Mouse (Mus musculus): ENCODE results near the gene Myo3b.
"Not testable (repeated sequence)": the region's sequence is repeated elsewhere in the genome, so short reads cannot be mapped to it uniquely, and the experiment has no call there.

Myo3b gene

DNA sequence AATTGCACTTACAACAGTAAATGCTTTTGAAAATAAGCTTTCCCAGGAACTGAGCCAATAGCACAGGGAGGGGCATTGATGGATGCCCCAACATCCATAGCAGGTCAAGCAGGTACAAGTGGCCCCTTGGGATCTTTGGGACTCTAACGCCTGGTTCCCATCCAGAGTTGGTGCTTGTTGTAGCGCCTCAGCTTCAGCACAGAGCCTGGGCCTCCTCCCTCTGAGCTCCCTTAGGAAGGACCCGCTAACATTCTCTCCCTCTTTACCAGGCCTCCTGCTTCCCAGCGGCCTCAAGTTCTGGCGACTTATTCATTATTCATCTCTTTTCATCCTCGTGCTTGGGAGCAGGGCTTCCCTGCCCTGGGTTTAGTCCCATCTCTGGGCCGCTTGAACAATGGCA lies at the start of gene Myo3b:
Gene Myo3b (plus strand): TSS at position 375 of the 400 bp plus-strand sequence.
- DNase-seq (ENCODE audit: low spot score in 2 of 2) = no peak

GRCm38 (mm10) chr2:69989224-69989623 lies 49.7 kb upstream of the Myo3b start:
- no peak for DNase-seq (ENCODE audit: low spot score in 2 of 2)

DNA sequence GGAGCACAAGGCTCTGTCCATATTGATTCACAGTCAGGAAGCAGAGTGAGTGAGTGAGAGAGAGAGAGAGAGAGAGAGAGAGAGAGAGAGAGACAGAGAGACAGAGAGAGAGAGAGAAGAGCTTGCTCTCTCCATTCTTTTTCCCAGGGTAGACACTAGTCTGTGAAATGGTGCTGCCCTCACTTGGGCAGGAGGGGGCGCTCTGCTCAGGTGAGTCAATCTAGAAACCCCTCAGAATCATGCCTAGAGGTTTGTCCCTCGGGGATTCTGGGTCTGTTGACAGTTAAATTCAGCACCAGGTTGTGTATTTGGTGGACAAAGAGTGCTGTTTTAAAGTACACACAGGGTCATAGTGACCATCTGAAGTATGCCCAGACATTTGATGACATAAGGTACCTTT lies 48.3 kb upstream of the Myo3b start:
- DNase-seq (ENCODE audit: low spot score in 2 of 2) = no peak

- DNase-seq (ENCODE audit: low spot score in 2 of 2) = not testable (repeated sequence)
These were observed 44.7 kb upstream of the Myo3b start for GRCm38 (mm10) chr2:69994082-69994736.

DNA sequence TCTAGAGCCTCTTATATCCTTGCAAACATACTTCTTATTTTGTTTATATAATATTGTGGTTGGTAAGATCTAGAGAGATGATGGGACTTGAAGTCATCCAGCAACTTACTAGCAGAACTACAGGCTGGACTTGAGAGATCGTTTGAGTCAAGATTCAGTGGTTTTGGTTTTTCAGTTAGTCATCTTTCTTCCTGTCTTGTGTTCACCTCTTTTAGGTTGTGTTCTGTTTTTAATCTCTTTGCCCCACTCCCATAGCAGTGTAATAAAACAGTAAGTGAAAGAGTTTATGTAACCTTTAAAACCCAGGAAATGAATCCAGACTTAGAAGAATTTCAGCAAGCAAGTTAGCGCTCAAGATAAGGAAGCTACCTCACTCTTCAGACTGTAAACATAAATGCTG lies 44.1 kb upstream of the Myo3b start:
- DNase-seq (ENCODE audit: low spot score in 2 of 2) = no peak

GRCm38 (mm10) chr2:69999097-69999770 lies 39.7 kb upstream of the Myo3b start:
- peak; percentile 48 to 74 for DNase-seq (ENCODE audit: low spot score in 2 of 2)

- DNase-seq (ENCODE audit: low spot score in 2 of 2) = no peak
These were observed 38.6 kb upstream of the Myo3b start for GRCm38 (mm10) chr2:70000316-70000715.

DNA sequence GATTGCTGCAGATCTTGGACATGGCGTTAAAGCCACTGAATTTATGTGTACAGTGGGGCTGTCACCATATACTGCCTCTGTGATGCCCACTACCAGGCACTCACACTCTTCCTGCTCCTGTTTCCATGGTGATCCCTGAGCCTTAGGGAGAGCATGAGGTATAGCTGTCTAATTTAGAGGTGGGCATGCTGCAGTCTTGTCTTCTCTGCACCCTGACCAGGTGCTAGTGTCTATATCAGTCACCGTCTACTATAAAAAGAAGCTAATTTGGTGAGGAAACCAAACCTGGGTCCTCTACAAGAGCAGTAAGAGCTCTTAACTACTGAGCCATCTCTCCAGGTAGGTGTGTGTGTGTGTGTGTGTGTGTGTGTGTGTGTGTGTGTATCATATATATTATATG lies 32.4 kb upstream of the Myo3b start:
- no peak for DNase-seq (ENCODE audit: low spot score in 2 of 2)

DNA sequence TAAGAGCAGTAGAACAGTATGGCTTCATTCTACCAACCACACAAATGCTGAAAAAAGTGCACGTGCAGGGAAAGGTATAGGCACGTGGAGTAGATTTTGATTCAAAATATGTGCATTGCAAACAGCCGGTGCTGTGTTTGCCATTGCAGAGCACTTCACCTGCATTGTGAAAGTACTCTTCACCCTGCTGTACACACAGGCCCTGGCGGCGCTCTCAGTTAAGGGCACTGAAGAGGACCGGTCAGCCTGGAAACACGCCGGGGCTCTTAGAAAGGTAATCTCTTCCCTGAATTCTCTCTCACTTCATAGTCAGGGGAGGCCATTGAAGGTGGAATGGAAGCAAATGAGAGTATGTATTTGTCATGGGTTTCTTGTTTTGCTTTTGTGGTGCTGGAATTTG lies 26.0 kb upstream of the Myo3b start:
- no peak for DNase-seq (ENCODE audit: low spot score in 2 of 2)

- no peak for DNase-seq (ENCODE audit: low spot score in 2 of 2)
These were observed 20.7 kb upstream of the Myo3b start for GRCm38 (mm10) chr2:70018236-70018635.

GRCm38 (mm10) chr2:70024454-70024853 lies 14.5 kb upstream of the Myo3b start:
- peak in 1 of 2 experiments; percentile 13 for DNase-seq (ENCODE audit: low spot score in 2 of 2)

- DNase-seq (ENCODE audit: low spot score in 2 of 2) = no peak
These were observed 13.2 kb upstream of the Myo3b start for GRCm38 (mm10) chr2:70025711-70026110.

DNA sequence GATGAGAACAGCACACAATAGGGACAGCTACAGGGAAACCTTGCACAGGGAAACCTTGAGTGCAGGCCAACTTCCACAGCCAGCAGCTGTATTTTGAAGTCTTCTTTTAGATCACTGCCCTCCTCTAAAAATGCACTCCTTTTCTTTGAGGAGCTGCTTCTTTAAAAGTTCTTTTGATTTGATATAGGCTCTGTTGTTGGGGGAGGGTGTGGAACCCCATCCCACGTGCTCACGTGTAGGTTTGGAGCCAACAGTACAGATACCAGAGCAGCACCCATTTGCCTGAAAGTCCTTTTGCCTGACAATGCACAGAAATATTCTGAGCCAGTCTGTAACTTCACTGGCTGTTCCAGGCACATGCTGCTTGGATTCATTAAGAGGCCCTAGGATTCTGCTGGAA lies 7.5 kb upstream of the Myo3b start:
- no peak for DNase-seq (ENCODE audit: low spot score in 2 of 2)

GRCm38 (mm10) chr2:70034895-70035294 lies 4.0 kb upstream of the Myo3b start:
- DNase-seq (ENCODE audit: low spot score in 2 of 2) = no peak

DNA sequence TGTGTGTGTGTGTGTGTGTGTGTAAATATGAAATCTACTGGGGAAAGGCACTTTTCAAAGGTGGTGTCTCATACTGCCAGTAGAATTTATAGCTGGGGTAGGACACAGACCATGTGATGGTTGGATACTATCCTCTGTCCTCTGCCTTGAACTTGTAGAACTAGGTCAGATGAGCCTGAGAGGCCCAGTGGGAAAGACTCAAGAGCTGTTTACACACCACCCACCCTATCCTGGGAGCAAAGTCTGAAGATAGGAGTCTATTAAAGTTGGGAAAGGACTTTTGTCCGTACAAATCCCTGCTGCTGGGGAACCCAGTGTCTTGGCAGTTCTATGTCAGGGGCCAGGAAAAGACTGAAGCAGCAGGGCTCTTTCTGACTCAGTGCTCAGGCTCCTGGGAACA lies 3.6 kb upstream of the Myo3b start:
- DNase-seq (ENCODE audit: low spot score in 2 of 2) = no peak

DNA sequence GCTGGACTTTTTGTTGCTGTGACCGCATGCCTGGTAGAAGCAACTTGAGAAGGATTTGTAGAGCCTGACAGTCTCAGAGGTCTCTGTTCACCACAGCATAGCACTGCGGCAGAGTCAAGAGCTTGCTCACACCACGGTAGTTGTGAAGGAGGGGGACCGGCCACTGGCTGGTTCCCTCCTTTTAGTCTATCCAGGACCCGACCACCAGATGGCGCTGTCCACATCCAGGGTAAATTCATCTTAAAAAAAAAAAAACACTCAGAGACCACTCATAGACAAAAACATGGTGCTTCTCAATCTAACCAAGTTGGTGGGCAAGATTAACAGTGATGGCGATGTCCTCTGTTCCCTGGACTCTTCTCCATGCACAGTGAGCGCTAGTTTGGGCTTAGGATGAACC lies 1.7 kb upstream of the Myo3b start:
- peak; percentile 20 to 44 for DNase-seq (ENCODE audit: low spot score in 2 of 2)

GRCm38 (mm10) chr2:70044466-70044865 lies 5.5 kb downstream of the Myo3b start:
- DNase-seq (ENCODE audit: low spot score in 2 of 2) = no peak

- DNase-seq (ENCODE audit: low spot score in 2 of 2) = no peak
These were observed 8.9 kb downstream of the Myo3b start for GRCm38 (mm10) chr2:70047868-70048267.

GRCm38 (mm10) chr2:70053803-70054202 lies 14.9 kb downstream of the Myo3b start:
- DNase-seq (ENCODE audit: low spot score in 2 of 2) = no peak

- no peak for DNase-seq (ENCODE audit: low spot score in 2 of 2)
These were observed 19.3 kb downstream of the Myo3b start for GRCm38 (mm10) chr2:70058201-70058600.

GRCm38 (mm10) chr2:70060359-70061345 lies 21.7 kb downstream of the Myo3b start:
- no peak for DNase-seq (ENCODE audit: low spot score in 2 of 2)

DNA sequence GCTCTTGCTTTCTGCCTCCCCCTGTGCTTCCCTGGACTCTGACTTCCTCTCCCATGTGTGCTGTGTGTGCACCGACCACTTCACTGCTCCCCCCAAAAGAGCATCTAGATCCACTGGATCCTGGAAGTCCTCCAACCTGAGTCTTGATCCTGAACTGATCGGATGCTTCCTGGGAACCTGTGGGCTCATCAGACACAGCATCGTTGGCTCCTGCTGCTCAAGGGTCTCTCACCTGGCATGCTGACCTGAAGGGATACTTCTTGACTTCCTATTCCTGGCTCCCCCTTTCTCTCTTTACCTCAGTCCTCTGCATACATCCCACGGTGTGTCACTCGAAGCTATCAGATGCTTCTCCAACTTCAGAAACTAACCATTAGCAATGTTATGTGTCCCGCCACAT lies 26.2 kb downstream of the Myo3b start:
- no peak for DNase-seq (ENCODE audit: low spot score in 2 of 2)
